Mouse (Mus musculus) stomach, postnatal 0 days (tissue): ENCODE results near the gene Olfr1415. TPM values are rescaled to one million over a fixed set of nuclear protein-coding genes. Genes with fewer than 3 reads are reported as not detected.

ENCODE experiments used
- ATAC-seq: fragments of 200-750 bp; cut with Nextera tagmentation; 2 replicates; pipeline ENCODE4 v1.8.0; 2017; ENCODE audit not compliant: low FRiP score, low TSS enrichment
- DNase-seq: peaks from one replicate; pipeline ENCODE4 v3.0.0-alpha.2; 2016; ENCODE audit warnings: low spot score
- H3K27ac ChIP-seq: fragments of 300-500 bp; sonication (generic); replicated peaks from 2 replicates; pipeline ENCODE4 v1.5.1; 2014; ENCODE audit warnings: mild to moderate bottlenecking, control low read depth
- H3K27me3 ChIP-seq: fragments of 300-500 bp; sonication (generic); 2 replicates; pipeline ENCODE4 v1.6.1; 2014; ENCODE audit warnings: low read length; ENCODE audit not compliant: control insufficient read depth, insufficient read depth
- H3K36me3 ChIP-seq: fragments of 300-500 bp; sonication (generic); 2 replicates; pipeline ENCODE4 v1.6.1; 2014; ENCODE audit warnings: low read length, mixed read lengths; ENCODE audit not compliant: control insufficient read depth, insufficient read depth
- H3K4me1 ChIP-seq: fragments of 300-500 bp; sonication (generic); replicated peaks from 2 replicates; pipeline ENCODE4 v1.6.1; 2014; ENCODE audit warnings: antibody characterized with exemption; ENCODE audit not compliant: control insufficient read depth, insufficient read depth
- H3K4me2 ChIP-seq: fragments of 300-500 bp; sonication (generic); replicated peaks from 2 replicates; pipeline ENCODE4 v1.6.1; 2014; ENCODE audit warnings: low read depth, mild to moderate bottlenecking, control low read depth, moderate library complexity
- H3K4me3 ChIP-seq: fragments of 300-500 bp; sonication (generic); 2 replicates; pipeline ENCODE4 v1.5.1; 2014; ENCODE audit warnings: low read depth, low read length, control low read depth
- H3K9ac ChIP-seq: fragments of 300-500 bp; sonication (generic); 2 replicates; pipeline ENCODE4 v1.6.1; 2014; ENCODE audit warnings: mild to moderate bottlenecking, low read length, control low read depth, mixed read lengths
- H3K9me3 ChIP-seq: fragments of 300-500 bp; sonication (generic); 2 replicates; pipeline ENCODE4 v1.6.1; 2016; ENCODE audit warnings: low read length; ENCODE audit not compliant: control insufficient read depth
- CTCF ChIP-seq: IDR thresholded peaks from 2 replicates; pipeline ENCODE4 v1.5.1; 2016; ENCODE audit warnings: antibody characterized with exemption, low read depth, mild to moderate bottlenecking, moderate library complexity
- EP300 ChIP-seq: optimal IDR thresholded peaks from 2 replicates; pipeline ENCODE3; 2016; ENCODE audit warnings: antibody characterized with exemption
- WGBS: fragments of 180-500 bp; shearing (Covaris S2); extraction: QIAGEN DNeasy Blood & Tissue Kit; methylation state at CpG from one replicate; pipeline ENCODE4 v1.1.7; 2014; 5-methylcytosine and 5-hydroxymethylcytosine counted together
- microRNA-seq: library from miRNA; unstranded; fragments of <30 nt; microRNA quantifications from one replicate; pipeline ENCODE4, GENCODE M21; 2016
- polyA plus RNA-seq: library from polyadenylated mRNA; unstranded; fragments of >200 nt; fragmentation: Nextera tagmentation; extraction: Ambion mirVana; gene quantifications from 2 replicates; pipeline ENCODE4 v1.2.1, GENCODE M21; 2015

Gene Olfr1415
- polyA plus RNA-seq, 1 experiment from 2014 or later, result not detected

DNA sequence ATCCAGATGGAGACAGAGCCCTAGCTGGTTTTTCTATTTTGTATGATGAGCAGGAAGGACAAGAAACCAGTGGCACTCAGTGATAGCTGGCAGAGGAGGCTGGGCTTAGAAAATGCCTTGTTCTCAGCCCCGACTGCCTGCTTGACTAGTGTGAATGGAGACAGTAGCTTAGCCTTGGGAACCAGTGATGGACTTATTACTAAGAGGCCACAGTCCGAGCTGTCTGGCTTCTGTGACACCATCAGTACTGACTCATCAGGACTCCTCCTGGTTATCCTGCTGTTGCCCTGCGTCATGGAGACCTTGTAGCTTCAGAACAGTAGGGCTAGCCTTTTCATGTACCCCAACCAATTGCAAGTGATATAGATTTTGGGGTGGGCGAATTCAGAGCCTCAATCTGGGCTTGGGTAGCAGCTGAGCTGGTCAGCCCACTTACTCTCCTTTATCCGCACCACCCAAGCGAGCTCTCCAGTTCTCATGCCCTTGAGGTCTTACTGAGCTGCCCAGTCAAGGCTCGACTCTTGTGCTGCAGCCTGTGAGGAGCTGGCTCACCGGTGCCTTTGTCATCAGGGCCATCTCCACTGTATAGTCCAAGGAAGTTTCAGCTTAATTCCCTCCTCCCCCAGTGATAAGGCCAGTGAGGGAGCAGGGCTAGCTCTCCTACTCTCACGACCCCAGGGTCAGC lies 55.7 kb downstream of the Olfr1415 start:
- no peak for DNase-seq
- 88% methylated on average over 9 of the region's 9 CpGs for WGBS
- no peaks in the 10 kb centered on the region for H3K9me3 ChIP-seq
- no peak overlapping the region for H3K9ac ChIP-seq
- no peaks in the 10 kb centered on the region for H3K27me3 ChIP-seq
- no peak overlapping the region for H3K4me3 ChIP-seq
- no peak for ATAC-seq
- H3K36me3 ChIP-seq, result peaks cover 27% of the 10 kb centered on the region; the same call in 1 of the 2 replicates
- H3K4me2 ChIP-seq, result no peak overlapping the region
- no peak overlapping the region for H3K27ac ChIP-seq
- TF ChIP-seq EP300 (no peak), CTCF (no peak)
- 0 out of 2 replicates have a peak, but pooled peaks cover 3% of the 10 kb centered on the region for H3K4me1 ChIP-seq

Small RNAs within 50 kb of the gene (microRNA-seq; reads per million reads assigned to microRNA genes)
- 2.9 reads per million for gene Mir6900

Other genes with a start within 250 kb of the Olfr1415 start
- 229 and 232 TPM in 2 replicates for gene Ndufa10, start 22.2 kb downstream of the Olfr1415 start, polyA plus RNA-seq
- not detected in 2 replicates for gene Olfr1416, start 11.0 kb downstream of the Olfr1415 start, polyA plus RNA-seq
- 0.08 TPM in 1 of 2 replicates, not detected in the other for gene Olfr1414, start 22.6 kb upstream of the Olfr1415 start, polyA plus RNA-seq
- gene Olfr1413, start 75.2 kb upstream of the Olfr1415 start, polyA plus RNA-seq, result not detected in 2 replicates
- gene Olfr1412, start 89.7 kb upstream of the Olfr1415 start, polyA plus RNA-seq, result not detected in 2 replicates
- not detected in 2 replicates for gene Olfr1411, start 98.3 kb upstream of the Olfr1415 start, polyA plus RNA-seq
- not detected in 2 replicates for gene Olfr1410, start 109.7 kb upstream of the Olfr1415 start, polyA plus RNA-seq
- gene Olfr12, start 121.7 kb upstream of the Olfr1415 start, polyA plus RNA-seq, result 0.02 TPM in 1 of 2 replicates, not detected in the other
- gene Cops9, start 145.9 kb upstream of the Olfr1415 start, polyA plus RNA-seq, result 375 and 396 TPM in 2 replicates
- gene Otos, start 152.7 kb upstream of the Olfr1415 start, polyA plus RNA-seq, result 0.16 and 0.18 TPM in 2 replicates